Mouse (Mus musculus): ENCODE results near the gene Axl.
"Not testable (repeated sequence)": the region's sequence is repeated elsewhere in the genome, so short reads cannot be mapped to it uniquely, and the experiment has no call there.

Gene Axl

GRCm38 (mm10) chr7:25753643-25754438, 34.7 kb downstream of the Axl start:
- DNase-seq (ENCODE audit: low spot score in 2 of 2), result no peak

GRCm38 (mm10) chr7:25753076-25753475, 35.4 kb downstream of the Axl start:
- DNase-seq (ENCODE audit: low spot score in 2 of 2), result no peak

GRCm38 (mm10) chr7:25746844-25747243, 41.7 kb downstream of the Axl start:
- DNase-seq (ENCODE audit: low spot score in 2 of 2), result no peak

GRCm38 (mm10) chr7:25738277-25738676, 50.2 kb downstream of the Axl start:
- no peak for DNase-seq (ENCODE audit: low spot score in 2 of 2)

GRCm38 (mm10) chr7:25736920-25737319, 51.6 kb downstream of the Axl start:
- no peak for DNase-seq (ENCODE audit: low spot score in 2 of 2)

DNA sequence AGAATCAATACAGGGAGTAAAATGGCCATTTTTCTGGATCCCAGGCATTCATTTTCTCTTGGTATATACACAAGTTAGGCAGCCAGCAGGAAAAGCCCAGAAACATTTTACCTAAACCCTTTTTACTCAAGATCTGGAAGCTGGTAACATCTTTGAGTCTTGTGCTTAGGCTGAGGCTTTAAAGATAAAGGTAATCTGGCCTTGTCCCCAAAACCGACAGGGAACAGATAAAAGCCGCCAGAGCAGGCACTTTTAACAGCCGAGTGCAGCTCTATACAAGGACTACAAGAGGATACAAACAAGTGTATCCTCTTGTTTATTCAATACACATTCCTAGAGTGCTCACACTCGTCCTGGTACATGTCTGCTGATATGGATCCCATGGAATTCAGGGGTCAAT, 53.5 kb downstream of the Axl start:
- DNase-seq (ENCODE audit: low spot score in 2 of 2), result no peak

- no peak for DNase-seq (ENCODE audit: low spot score in 2 of 2)
Observed at GRCm38 (mm10) chr7:25731294-25732055, 57.0 kb downstream of the Axl start.

- no peak for DNase-seq (ENCODE audit: low spot score in 2 of 2)
Observed at GRCm38 (mm10) chr7:25729862-25730261, 58.6 kb downstream of the Axl start.

GRCm38 (mm10) chr7:25729396-25729795, 59.1 kb downstream of the Axl start:
- no peak for DNase-seq (ENCODE audit: low spot score in 2 of 2)

DNA sequence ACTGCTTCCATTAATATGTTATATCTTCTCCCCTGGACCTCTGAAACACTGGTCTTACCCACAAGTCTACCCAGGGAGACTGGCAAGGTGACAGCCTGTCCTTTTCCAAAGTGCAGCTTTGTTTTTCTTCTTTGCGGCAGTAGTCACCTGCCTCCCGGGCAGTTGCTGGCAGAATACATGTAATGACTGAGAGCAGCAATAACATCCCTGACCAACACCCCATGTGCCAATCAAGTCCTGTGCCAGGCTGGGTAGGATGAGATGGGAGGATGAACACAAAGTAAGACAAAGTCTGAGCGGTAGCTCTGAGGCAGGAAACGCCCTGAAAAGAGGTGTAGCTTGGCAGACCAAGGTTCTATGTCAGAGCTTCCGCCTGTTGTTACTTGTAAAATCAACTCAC, 60.7 kb downstream of the Axl start:
- DNase-seq (ENCODE audit: low spot score in 2 of 2), result no peak

DNA sequence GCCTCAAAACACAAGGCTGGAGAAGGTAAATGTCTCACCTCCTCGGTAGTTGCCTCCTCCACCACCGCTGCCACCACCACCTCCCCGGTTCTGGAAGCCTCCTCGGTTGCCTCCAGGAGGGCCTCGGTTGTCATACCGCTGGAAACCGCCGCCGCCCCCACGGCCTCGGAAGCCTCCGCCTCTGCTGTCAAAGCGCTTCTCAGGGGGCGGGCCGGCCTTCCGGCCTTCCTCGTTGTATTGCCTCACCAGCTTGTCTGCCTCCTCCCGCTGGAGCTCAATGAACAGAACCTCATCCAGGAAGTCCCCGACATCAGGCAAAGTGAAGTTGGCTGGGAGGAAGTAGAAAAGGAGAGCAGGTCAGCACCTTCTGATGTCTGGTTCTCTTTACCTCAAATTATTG, 62.6 kb downstream of the Axl start:
- no peak for DNase-seq (ENCODE audit: low spot score in 2 of 2)

- DNase-seq (ENCODE audit: low spot score in 2 of 2), result not testable (repeated sequence)
Observed at GRCm38 (mm10) chr7:25721776-25722175, 66.7 kb downstream of the Axl start.

DNA sequence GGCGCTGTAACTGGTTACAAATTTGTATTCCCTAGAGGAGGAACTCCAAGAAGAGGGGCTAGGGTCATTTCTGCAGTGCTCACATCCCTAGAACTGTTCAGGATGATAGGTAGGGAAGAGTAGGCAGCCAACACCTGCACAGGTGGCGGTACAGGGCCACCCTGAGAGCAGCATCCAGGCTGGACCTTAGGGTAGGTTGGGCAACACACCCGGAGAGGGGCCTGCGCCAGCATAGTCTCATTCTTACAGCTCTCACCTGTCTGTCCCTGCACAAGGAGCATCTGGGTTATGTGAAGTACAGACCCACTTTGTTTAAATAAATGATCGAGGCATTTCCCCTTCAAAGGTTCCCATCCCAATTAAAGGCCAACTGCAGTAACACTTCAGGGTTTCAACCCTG, 67.7 kb downstream of the Axl start:
- DNase-seq (ENCODE audit: low spot score in 2 of 2), result no peak

DNA sequence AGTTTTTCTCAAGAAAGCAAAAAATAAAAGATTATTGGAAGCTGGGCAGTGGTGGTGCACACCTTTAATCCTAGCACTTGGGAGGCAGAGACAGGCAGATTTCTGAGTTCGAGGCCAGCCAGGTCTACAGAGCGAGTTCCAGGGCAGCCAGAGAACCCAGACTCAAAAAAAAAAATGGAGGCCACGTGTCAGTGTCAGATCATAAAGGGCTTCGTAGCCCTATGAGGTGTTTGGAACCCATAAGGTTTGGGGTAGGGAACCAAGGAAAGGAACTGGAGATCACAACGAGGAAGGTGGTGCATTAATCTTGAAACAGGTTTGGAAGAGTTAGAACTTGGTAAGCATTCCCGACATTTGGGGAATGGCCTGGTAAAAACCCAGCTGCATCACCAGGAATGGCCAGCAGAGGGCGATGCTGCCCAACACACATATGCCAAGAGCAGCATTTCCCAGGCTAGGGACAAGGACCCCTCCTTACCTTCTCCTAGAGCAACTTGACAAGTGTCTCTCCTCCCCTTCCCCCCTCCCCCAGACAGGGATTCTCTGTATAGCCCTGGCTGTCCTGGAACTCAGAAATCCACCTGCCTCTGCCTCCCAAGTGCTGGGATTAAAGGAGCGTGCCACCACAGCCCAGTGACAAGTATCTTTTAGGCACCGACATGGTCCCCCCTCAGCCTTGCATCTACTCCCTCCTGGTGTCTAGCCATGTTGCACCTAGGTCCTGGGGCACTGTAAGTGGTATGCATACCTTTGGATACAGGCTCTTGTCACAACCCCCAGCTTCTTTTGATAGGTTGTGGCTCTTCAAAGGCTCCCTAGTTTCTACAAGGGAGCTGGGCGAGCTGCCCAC, 68.5 kb downstream of the Axl start:
- DNase-seq (ENCODE audit: low spot score in 2 of 2), result peak; percentile 84

- peak; percentile 94 to 95 for DNase-seq (ENCODE audit: low spot score in 2 of 2)
Observed at GRCm38 (mm10) chr7:25718788-25719417, 69.6 kb downstream of the Axl start, which contains the start of gene Ccdc97. Ccdc97 (minus strand) TSS chr7:25719088.

DNA sequence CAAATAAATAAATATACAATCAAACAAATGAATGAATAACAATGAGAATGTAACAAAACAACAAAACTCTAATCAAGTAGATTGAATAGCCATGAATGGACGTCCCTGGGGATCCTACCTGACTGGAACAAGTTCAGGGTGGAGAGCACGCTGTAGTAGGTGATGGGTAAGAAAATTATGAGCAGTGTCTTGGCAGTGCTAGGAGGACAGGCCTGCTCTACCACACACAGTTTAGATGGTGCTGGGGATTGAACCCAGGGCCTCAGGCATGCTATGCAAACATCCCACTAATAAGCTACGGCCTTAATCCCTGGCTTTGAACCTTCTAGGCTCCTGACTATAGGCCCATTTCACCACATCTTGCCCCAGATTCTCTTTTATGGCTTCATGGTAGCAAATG, 71.0 kb downstream of the Axl start:
- no peak for DNase-seq (ENCODE audit: low spot score in 2 of 2)

DNA sequence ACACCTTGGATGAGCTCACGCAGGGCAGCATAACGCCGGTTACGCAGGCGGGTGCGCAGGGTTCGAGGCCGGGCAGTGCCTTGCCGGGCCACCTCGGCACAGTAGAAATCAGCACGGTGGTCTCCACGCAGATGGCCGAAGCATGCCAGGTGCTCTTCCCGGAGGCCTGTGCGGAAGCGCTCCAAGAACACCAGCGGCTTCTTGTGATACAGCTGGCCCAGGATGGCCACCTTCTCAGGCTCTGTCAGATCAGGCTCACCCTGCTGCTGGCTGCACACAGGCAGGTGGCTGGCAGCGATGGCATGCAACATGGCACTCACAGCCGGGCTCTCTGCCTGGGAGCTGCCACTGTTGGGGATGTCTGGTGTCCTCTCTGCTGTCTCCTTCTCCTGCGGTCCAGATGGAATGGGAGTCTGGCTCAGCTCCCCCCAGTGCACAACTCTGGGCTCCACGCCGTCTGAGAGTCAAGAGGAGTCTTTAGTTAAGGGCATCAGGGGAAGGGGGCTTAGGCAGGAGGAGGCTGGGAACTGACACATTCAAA, 72.7 kb downstream of the Axl start:
- no peak for DNase-seq (ENCODE audit: low spot score in 2 of 2)

GRCm38 (mm10) chr7:25714581-25714980, 73.9 kb downstream of the Axl start:
- DNase-seq (ENCODE audit: low spot score in 2 of 2), result no peak

GRCm38 (mm10) chr7:25712801-25713200, 75.7 kb downstream of the Axl start:
- no peak for DNase-seq (ENCODE audit: low spot score in 2 of 2)

GRCm38 (mm10) chr7:25711731-25712197, 76.7 kb downstream of the Axl start:
- no peak for DNase-seq (ENCODE audit: low spot score in 2 of 2)

DNA sequence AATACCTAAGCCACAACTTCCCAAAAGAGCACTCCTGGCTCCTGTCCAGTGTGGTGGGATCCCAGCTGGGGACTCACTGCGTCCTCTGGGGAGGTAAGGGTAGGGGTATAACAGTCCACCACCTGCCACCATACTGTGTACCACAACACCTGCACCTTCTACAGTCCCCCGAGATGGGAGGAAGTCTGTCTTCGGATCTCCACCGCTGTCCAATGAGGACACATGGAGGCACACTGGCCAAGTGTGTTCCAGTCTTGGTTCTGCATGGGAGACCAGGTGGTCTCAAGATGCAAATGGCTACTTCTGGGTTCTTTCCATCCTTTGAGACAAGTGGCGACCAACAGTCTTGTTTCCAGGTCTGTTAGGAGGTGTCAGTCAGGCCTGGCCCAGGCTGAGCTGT, 77.3 kb downstream of the Axl start:
- no peak for DNase-seq (ENCODE audit: low spot score in 2 of 2)
